Mouse (Mus musculus): ENCODE measurements around the gene Ccdc12.
A peak's percentile ranks its signal among the peaks of the same experiment; 100 is the strongest.

Ccdc12 gene

DNA sequence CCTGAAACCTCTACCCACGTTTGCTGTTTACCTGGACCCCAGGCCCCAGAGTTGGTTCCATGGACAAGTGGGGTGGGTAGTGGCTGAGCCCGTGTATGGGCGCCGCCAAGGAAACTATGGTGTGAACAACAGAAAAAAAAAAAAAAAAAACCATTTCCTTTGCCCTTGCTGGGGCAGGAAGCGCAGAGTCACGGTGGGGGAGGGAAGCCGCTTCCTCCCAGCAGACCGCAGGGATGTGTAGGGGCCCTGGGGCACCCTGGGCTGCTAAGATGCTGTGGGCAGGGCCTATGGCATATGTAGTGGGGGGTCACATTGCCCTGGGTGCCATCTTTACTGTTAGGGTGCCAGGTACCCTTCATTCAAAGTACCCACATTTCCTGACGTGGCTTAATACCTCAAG lies 11.1 kb upstream of the Ccdc12 start:
- no peak for DNase-seq (ENCODE audit: extremely low spot score)

GRCm38 (mm10) chr9:110649775-110650174 lies 6.5 kb upstream of the Ccdc12 start:
- DNase-seq (ENCODE audit: extremely low spot score): no peak

DNA sequence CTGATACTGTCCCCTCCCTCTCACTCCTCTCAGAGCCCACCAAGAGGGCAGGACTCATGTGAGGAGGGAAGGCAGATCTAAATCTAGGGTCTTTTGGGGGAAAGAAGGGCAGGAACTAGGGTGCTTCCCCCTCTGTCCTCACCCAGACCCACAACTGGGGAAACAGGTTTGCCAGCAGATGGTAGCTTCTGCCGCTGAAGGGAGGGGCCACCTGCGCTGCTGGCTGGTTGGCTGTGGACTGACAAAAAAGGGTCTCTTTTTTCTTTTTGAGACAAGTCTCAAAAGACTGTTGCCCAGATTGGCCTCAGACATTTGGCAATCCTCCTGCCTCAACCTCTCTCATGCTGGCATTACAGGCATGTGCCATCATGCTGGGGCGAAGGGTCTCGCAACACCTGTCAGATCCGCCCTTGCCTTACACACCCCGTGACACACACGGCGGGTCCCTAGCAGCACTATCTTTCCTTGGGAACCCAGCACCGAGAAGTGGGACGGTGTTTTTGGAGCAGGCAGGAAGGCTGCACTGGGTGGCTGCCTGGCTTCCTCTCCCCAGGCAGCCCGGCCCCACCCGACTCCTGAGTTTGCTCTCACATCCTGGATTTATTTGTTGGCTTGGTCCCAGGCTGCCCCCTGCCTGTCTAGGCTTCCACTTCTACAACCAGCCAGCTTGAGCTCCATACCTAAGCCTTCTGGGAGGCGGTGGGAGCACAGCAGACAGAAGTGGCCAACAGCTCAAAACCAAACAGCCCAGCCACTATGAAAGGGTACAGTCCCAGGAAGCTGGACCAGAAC lies 4.2 kb upstream of the Ccdc12 start:
- DNase-seq (ENCODE audit: extremely low spot score): no peak

GRCm38 (mm10) chr9:110652963-110653654 lies 3.2 kb upstream of the Ccdc12 start:
- DNase-seq (ENCODE audit: extremely low spot score): no peak

- peak; percentile 95 for DNase-seq (ENCODE audit: extremely low spot score)
Measured at GRCm38 (mm10) chr9:110653655-110654461, 2.4 kb upstream of the Ccdc12 start, which contains the start of gene Nbeal2. Nbeal2 (minus strand) TSS chr9:110654161.

DNA sequence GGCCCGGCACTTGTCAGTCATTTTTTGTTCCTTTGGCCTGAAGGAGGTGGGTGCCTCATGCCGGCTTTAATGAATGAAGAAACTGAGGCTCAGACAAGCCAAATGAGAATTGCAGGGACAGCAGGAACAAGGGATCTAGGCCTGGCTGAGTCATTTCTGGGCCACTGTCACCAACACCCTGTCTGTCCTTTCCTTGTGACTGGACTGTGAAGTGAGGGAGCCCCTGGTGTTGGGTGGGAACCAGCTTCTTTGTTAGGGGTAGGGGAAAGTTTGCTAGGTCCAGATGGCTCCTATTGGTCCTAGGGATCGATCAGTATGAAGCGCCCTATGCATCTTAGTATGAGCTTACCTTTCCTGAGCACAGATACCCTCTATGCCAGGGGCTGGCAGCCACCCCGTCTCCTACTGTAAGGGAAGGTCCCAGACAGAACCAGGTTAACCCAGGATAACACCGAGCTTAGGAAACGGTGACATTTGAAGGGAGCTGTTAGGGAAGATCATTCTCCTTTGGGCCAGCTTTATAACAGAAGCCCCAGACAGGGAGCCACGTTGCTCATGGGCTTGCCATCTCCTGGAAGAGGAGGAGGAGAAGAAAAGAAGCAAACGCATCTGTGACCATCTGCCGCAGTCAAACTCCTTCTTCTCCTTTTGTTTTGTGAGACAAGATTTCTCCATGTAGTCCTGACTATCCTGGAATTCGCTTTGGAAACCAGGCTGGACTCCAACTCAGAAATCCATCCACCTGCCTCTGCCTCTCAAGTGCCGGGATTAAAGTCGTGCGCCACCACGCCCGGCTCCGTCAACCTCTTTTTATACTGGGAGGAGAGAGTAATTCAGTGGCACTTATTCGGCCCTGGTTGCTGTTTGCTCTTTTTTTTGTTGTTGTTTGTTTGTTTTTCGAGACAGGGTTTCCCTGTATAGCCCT lies 1.3 kb upstream of the Ccdc12 start:
- no peak for DNase-seq (ENCODE audit: extremely low spot score)

- no peak for DNase-seq (ENCODE audit: extremely low spot score)
Measured at GRCm38 (mm10) chr9:110655651-110656007, 674 bp upstream of the Ccdc12 start.

- no peak for DNase-seq (ENCODE audit: extremely low spot score)
Measured at GRCm38 (mm10) chr9:110657474-110658078, 1.3 kb downstream of the Ccdc12 start.

- no peak for DNase-seq (ENCODE audit: extremely low spot score)
Measured at GRCm38 (mm10) chr9:110659521-110659920, 3.2 kb downstream of the Ccdc12 start.

DNA sequence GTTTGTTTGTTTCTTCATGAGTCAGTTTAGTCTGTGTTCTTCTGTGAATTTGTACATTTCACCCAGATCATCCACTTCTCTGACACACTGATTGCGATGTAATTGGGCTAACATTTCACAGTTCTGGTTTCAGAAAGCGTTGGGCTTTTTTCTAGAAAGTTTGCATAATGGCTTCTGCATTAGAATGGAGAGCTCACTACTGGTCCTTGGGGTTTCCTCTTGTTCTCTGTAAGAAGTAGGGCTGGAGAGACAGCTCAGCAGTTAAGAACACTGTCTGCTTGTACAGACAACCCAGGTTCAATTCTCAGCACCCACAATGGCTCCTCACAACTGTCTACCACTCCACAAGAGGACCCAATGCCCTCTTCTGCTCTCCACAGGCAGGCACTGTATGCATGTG lies 3.9 kb downstream of the Ccdc12 start:
- no peak for DNase-seq (ENCODE audit: extremely low spot score)

DNA sequence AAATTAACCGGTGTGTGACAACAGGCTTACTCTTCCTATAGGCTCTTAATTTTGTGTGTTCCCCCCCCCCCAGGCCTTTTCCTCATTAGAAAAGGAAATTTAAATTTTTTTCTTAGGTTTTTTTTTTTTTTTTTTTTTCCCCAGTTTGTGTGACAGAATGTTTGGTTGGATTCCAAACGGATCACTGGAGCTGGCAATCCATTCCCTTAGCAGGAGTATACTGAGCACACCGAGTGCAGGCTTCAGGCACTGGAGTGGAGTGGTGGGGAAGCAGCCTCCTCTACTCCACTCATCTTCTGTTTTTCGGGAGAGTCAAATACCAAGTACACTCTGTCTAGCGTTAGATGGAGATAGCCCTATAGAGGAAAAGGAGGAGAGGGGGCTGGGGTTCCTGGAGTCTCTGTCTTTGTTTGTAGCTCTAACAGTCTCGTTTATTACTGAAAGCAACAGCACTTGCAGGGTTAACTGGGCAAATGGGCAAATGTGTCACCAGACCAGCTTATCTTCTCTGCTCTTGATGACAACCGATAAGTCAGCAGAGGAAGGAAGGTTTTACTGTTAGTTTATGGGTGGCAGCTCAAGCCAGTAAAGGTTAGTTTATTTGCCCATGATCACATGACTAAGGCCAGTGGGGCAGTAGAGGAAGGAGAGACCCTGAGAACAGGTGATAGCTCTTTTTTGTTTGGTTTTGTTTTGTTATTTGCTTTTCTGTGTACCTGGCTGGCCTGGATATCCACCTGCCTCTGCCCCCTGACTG lies 4.7 kb downstream of the Ccdc12 start:
- DNase-seq (ENCODE audit: extremely low spot score): no peak

- no peak for DNase-seq (ENCODE audit: extremely low spot score)
Measured at GRCm38 (mm10) chr9:110662844-110663243, 6.5 kb downstream of the Ccdc12 start.

DNA sequence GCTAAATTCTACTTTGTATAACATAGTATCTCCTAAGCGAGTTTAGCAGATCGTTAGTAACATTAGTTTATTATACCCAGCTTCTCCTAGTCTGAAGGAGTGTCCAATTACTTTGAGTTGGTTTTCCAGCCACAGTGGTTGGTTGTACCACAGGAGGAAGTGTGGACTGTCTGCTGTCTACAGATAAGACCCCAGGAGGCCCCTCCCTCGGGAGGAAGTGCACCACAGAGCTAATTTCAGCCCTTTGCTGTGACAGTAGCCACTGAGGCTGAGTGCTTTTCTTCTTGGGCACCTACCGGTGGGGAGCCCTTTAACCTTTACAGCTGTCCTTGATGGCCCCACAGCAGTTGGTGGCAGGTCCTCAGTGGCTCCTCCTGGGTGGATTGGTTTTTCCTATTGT lies 9.6 kb downstream of the Ccdc12 start:
- no peak for DNase-seq (ENCODE audit: extremely low spot score)

- no peak for DNase-seq (ENCODE audit: extremely low spot score)
Measured at GRCm38 (mm10) chr9:110666374-110666773, 10.1 kb downstream of the Ccdc12 start.

DNA sequence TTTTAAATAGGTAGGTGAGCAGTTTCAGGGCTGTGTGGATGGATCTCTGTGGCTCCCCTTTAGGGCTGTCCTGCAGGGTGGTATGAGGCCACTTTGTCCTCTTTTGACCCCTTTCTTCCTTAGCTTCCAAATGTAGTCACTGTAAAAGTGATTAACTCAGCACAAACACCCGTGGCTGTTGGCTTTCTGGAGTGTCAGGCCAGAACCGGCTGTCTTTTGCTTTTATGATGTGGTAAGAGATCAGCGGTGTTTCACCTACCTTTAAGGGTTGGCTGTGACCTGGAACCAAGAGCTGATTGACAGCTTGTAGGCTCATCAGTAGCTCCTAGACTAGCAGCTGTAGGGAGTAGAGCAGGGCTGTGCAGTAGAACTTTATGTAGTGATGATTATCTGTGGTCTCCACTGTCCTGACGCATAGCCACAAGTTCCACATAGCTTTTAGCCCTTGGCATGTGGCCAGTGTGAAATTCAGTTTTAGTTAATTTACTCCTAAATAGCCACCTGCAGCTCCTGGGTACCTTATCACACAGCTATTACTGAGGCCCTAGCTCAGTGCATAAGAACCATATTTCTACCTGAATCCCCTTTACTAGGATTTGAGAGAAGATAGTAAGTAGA lies 11.0 kb downstream of the Ccdc12 start:
- DNase-seq (ENCODE audit: extremely low spot score): no peak

DNA sequence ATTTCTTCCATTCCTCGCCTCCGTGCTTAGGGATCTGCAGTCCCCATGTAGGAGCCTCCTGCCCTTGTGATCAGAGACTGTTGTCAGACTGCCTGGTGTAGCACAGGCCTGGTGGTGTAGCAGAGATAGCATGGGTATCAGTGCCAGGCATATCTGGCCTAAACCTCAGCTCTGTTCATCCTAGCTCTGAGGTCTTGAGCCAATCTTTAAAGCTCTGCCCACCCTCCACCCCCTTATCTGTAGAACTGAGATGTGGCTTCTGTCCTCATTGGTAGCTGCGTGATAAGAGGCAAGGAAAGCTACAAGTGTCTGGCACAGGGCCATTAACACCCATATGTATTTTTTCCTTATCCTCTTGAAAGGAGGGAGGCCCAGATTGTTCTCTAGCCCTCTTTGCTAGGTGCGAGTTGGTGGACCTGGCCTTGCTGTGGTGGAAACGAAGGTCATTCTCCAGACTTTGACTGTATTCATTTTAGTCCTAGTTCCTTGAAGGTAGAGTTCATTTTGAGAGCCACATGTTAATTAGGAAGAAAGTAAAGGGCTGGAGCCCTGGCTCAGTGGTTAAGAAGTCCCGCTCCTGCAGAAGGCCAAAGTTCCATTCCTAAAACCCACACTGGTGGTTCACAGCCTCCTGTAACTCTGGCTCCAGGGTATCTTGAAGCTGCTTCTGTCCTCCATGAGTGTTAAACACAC lies 12.4 kb downstream of the Ccdc12 start:
- DNase-seq (ENCODE audit: extremely low spot score): no peak

DNA sequence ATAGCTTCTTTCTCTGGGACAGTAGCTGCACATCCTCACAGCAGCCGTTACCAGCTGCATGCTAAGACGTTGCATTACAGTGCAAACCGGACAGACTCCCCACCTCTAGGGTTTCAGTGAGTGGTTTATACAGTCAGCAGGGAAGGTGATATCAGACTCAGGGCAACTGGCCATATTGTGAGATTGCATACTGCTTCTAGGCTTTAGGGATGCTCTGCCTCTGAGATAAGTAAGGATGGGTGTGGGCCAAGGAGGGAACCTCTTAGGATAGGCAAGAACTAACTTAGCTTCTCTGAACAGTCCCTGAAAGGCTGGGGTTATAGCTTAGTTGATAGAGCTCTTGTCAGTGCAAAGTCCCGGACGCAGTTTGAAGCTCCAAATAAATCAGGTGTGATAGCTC lies 13.5 kb downstream of the Ccdc12 start:
- DNase-seq (ENCODE audit: extremely low spot score): no peak

GRCm38 (mm10) chr9:110672462-110673106 lies 16.3 kb downstream of the Ccdc12 start:
- DNase-seq (ENCODE audit: extremely low spot score): peak; percentile 49

All from embryo, embryonic 9.5 days (tissue).